Mouse (Mus musculus) NIH3T3 (cell line): ENCODE data around the gene Atp6v0c.
"Not testable (repeated sequence)": the region's sequence is repeated elsewhere in the genome, so short reads cannot be mapped to it uniquely, and the experiment has no call there.

Experiments
- DNase-seq: peaks from one replicate; pipeline ENCODE4 v3.0.0-alpha.2; 2012; ENCODE audit warnings: low read depth

Atp6v0c gene

DNA sequence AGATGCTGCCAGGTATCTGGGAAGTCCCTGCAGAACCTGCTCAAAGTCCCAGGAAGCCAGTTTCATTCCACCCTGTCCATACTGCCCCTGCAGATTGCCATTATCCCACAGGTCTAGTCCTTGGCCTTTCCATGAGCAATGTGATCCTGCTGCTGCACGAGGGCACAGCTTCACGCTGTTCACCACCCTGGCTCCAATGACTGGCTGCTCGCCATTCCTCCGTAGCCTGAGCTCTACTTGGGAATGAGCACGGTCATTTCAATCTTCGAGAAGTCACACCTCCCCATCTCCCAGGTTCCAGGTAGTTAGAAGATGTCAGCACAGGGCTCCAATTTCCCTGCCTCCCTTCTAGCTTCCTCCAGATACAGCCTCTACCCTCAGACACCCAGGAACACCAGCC is 12.4 kb downstream of the Atp6v0c start:
- no peak for DNase-seq

DNA sequence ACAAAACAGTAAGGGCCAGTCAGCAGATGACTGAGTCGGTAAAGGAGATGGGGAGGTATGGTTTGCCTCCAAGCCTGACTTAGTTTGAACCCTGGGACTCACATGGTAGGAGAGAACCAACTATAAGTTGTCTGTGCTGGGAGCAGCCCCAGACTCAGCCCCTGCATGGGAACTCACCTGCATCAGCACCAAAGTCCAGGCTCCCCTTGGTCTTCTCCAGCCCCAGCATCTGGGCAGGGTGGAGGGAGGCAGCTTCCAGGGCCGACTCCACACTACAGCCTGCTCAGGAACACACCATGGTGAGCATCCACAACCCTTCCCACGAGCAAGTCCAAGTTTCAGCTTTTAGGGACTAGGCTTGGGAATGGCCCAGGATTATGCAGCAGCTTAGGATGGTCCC is 13.1 kb downstream of the Atp6v0c start:
- DNase-seq = no peak

DNA sequence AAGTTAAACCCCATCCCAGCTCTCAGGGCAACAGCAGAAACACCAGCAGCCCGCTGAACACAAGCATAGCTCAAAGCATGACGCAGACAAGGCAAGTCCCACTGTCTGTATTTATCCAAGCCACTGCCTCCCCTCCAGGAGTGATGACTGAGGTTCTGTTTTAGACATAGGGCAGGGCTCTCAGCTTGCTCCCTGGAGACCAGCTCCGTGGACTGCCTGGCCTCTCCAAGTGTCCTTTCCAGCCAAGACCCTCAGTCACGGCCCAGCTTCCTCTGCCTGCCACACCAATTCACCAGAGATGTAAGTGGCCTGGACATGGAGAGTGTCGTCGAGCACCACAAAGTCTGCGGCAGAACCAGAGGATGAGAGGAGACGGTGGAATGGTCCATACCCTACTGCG is 13.8 kb downstream of the Atp6v0c start:
- no peak for DNase-seq

- DNase-seq = no peak
Observed at GRCm38 (mm10) chr17:24154463-24154862, 15.0 kb downstream of the Atp6v0c start.

- DNase-seq = peak; percentile 89
Observed at GRCm38 (mm10) chr17:24151890-24152563, 17.5 kb downstream of the Atp6v0c start.

DNA sequence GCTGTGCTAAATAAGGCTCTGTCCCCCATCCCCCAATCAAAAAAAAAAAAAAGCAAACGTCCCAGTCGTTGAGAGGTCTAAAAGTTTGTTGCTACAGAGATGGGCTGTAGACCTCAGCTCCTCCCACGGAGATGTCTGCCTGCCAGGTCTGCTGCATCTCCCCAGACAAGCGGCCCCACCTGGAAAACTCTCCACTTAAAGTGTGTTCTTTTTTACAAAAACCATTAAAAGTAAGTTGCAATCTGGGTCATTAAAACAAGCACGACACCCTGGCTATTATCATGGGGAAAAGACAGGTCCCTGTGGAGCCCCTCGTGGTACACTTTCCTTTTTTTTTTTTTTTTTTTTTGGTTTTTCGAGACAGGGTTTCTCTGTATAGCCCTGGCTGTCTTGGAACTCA is 18.1 kb downstream of the Atp6v0c start:
- no peak for DNase-seq

- no peak for DNase-seq
Observed at GRCm38 (mm10) chr17:24150824-24151223, 18.7 kb downstream of the Atp6v0c start, which contains the start of gene Pdpk1. TSS of gene Pdpk1 (minus strand) at chr17:24150924.

DNA sequence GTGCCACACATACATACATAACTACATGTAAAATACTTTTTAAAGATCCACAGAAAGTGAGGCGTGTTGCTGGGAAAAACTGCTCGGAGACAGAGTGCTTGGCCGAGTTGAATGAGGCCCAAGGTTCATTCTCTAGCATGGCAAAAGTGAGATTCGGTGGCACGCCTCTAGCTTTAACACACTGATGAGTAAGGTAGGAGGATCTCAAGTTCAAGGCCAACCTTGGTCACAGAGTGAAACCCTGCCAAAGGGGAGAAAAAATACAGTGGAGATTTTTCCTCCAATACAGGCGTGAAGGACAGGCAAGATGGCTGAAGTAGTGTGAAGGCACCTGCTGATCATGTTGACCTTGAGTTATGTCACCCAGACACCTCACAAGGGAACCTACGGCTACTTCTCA is 20.1 kb downstream of the Atp6v0c start:
- DNase-seq = no peak

- no peak for DNase-seq
Observed at GRCm38 (mm10) chr17:24142897-24143296, 26.6 kb downstream of the Atp6v0c start.

DNA sequence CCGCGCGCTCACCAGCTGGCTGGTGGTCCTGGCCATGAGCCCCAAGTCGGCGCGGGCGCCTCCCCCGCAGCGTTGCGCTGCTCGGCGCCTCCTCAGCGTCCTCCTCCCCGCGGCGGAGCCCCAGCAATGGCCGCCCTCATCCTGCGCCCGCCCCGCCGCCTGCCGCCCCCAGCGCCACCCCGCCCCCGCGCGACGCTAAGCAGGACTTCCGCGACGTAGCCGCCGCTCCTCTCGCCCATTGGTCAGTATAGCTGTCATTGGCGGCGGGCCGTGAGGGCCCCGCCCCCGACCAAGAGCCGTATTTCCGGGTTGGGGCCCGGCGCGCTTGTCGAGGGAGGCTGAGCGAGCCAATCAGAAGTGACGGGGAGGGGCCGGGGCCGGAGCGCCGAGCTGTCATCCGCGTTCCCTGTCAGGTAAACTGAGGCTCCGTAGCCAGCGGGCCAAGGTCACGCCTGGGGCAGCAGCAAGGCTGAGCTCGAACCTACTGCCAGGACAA is 28.0 kb downstream of the Atp6v0c start:
- DNase-seq = peak; percentile 99

DNA sequence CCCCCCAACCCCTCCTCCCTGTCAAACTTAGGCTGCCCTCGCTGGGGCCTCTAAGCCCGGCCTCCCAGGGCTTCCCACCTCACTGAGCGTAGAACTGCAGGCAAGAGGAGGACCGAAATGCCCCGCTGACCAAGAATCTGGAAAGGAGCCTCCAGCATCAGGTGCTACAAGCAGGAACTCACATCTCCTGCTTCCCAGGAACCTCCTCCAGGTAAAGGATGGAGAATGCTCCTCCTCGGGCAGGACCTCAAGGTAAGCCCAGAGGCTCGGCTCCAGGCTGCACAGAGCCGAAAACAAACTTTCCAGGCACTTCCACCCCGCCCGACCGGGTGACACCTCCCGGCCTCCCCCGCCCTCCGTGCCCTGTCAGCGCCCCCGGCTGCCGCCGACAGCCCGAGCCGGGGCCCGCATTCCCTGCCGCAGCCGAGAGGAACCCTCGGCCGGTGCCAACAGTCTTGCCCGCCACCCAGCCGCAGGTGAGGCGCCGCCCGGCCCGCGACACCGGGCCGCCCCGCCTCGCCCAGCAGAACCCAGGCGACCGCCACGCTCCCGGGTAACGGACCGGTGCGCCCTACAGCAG is 28.6 kb downstream of the Atp6v0c start:
- DNase-seq = peak; percentile 77

GRCm38 (mm10) chr17:24139968-24140367 is 29.5 kb downstream of the Atp6v0c start:
- peak; percentile 45 for DNase-seq

DNA sequence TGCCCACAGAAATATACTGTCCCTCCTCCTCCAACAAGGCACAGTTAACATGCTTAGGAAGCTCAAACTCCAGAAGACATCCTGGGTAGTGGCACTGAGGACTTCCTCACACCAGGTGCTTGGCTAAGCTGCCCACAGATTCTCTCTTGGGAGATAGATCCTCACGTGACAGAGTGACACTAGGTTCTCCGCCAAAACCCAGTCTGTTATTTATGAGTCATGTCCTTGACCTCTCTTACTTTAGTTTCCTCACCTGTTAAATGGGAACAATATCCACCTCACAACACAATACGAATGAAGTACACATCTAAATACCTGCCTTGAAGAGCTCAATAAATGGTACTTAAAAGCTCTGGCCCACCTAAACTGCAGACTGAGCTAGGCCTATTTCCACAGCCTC is 30.2 kb downstream of the Atp6v0c start:
- no peak for DNase-seq

- peak; percentile 54 for DNase-seq
Observed at GRCm38 (mm10) chr17:24137226-24137880, 32.1 kb downstream of the Atp6v0c start.

DNA sequence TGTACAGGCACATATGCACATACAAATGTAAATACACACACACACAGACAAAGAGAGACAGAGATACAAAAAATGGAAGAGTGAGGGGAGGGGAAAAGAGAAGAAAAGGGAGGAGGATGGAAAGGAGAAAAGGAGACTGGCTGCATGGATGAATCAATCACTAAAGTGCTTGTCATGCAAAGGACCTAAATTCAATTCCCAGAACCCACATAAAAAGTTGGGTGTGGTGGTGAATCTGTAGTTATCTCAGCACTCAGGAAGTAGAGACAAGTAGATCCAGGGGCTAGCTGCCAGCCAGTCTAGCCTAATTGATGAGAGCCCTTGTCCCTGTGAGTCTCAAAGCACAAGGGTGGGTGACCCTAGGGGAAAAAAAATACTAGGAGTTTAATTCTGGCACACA is 35.4 kb downstream of the Atp6v0c start:
- no peak for DNase-seq

GRCm38 (mm10) chr17:24132919-24133318 is 36.6 kb downstream of the Atp6v0c start:
- not testable (repeated sequence) for DNase-seq

DNA sequence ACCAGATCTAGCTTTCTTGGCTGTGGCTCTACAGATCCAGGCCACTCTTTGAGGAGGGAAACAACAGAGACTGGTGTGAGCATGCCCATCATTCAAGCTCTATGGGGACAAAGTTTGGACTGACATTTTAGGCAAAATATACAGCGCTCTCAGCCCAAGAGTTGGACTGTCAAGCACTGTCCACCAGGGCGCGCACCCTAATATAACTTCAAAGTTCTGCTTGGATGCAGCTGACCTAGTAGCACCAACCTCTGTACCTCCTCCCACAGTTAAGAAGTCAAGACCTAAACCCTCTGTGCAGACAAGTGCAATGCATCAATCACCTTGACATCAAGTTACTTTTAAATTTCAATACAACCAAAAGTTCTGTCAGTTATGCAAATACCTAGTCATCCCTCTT is 37.9 kb downstream of the Atp6v0c start:
- no peak for DNase-seq

- not testable (repeated sequence) for DNase-seq
Observed at GRCm38 (mm10) chr17:24129246-24129645, 40.3 kb downstream of the Atp6v0c start.

DNA sequence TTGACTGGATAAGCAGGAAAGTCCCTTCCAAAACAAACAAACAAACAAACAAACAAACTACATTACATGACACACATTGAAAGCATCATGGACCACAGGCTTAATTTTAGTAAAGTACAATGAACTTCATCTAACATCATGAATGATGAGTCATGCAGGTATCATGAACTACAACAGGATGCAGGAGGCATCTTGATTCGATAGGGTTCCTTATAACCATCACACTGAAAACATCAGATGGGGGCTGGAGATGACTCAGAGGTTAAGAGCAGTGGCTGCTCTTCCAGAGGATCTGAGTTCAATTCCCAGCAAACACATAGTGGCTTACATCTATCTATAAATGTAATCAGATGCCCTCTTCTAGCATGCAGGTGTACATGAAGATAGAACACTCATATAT is 41.9 kb downstream of the Atp6v0c start:
- no peak for DNase-seq

DNA sequence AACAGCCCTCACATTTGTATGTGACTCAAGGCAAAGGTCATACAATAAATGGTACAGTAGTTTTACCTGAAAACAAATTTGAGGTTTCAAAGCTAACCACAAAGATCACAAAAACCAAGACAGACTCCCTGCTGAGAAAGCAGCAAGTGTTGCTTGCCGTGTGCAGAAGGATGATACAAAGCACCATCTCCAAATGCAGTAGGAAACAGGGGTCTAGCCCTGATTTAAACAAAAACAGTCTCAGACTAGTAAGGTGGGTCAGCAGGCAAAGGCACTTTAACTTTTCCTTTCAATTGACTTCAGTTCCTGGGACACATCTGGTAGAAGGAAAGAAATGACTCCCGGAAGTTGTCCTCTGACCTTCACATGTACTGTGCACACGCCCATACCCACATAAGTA is 42.7 kb downstream of the Atp6v0c start:
- no peak for DNase-seq

GRCm38 (mm10) chr17:24119446-24119845 is 50.1 kb downstream of the Atp6v0c start:
- peak; percentile 95 for DNase-seq
